Mouse (Mus musculus) olfactory bulb, adult 2 months (tissue): Measurements from ENCODE around the gene Gm6993.

Experiments
- CTCF ChIP-seq: fragments of 200-500 bp; IDR thresholded peaks from 2 replicates; pipeline ENCODE4 v1.5.1; 2012; ENCODE audit warnings: low read depth, mild to moderate bottlenecking, low read length, moderate library complexity; ENCODE audit not compliant: insufficient read depth
- POLR2A ChIP-seq: fragments of 200-500 bp; IDR thresholded peaks from 2 replicates; pipeline ENCODE4 v1.6.1; 2012; ENCODE audit warnings: mild to moderate bottlenecking, low read depth, low read length, moderate library complexity; ENCODE audit not compliant: insufficient read depth

DNA sequence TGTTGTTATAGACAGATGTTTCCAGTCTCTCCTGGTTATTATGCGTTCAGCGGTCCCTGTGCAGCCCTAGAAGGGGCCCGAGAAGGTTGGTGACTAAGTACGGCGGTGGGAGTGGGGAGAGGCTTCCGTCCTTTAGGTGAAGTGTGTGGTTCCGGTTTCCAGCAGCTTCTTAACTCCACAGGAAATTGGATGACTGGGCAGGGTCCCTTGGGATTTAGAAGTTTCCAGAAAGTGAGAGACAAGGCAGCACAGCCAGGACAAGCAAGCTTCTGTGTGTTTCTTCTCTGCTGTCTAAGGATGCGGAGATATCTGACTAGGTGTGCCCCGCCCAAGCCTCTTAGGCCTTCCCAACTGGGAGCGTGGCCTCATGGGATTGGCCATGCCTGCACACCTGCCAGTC, 34.8 kb downstream of the Gm6993 start:
- no peak for TF ChIP-seq CTCF
- TF ChIP-seq POLR2A, result no peak
